Mouse (Mus musculus) limb, embryonic 10.5 days (tissue): ENCODE measurements around the gene Gm3543. TPM values are rescaled to one million over a fixed set of nuclear protein-coding genes. Genes with fewer than 3 reads are reported as not detected.
"Not testable (repeated sequence)": the region's sequence is repeated elsewhere in the genome, so short reads cannot be mapped to it uniquely, and the experiment has no call there.

Source experiments
- DNase-seq: peaks from one replicate; pipeline ENCODE4 v3.0.0-alpha.2; 2017; ENCODE audit warnings: low spot score
- H3K27ac ChIP-seq: fragments of 300-500 bp; sonication (generic); 2 replicates; pipeline ENCODE4 v1.5.1; 2016; ENCODE audit warnings: mild to moderate bottlenecking
- H3K27me3 ChIP-seq: fragments of 300-500 bp; sonication (generic); 2 replicates; pipeline ENCODE4 v1.6.1; 2016; ENCODE audit warnings: low read depth, mild to moderate bottlenecking; ENCODE audit not compliant: poor library complexity, severe bottlenecking
- H3K36me3 ChIP-seq: fragments of 300-500 bp; sonication (generic); 2 replicates; pipeline ENCODE4 v1.6.1; 2016; ENCODE audit warnings: mild to moderate bottlenecking, moderate library complexity
- H3K4me1 ChIP-seq: fragments of 300-500 bp; sonication (generic); 2 replicates; pipeline ENCODE4 v1.6.1; 2016
- H3K4me3 ChIP-seq: fragments of 300-500 bp; sonication (generic); 2 replicates; pipeline ENCODE4 v1.5.1; 2016; ENCODE audit warnings: mild to moderate bottlenecking, moderate library complexity
- H3K9me3 ChIP-seq: fragments of 300-500 bp; sonication (generic); replicated peaks from 2 replicates; pipeline ENCODE4 v1.6.1; 2016; ENCODE audit warnings: mild to moderate bottlenecking
- WGBS: fragments of 180-500 bp; shearing (Covaris S2); methylation state at CpG from one replicate; pipeline ENCODE4 v1.1.7; 2016; 5-methylcytosine and 5-hydroxymethylcytosine counted together
- polyA plus RNA-seq: library from polyadenylated mRNA; unstranded; fragments of >200 nt; fragmentation: Nextera tagmentation; extraction: Ambion mirVana; gene quantifications from 2 replicates; pipeline ENCODE4 v1.2.1, GENCODE M21; 2016

Gm3543 gene
- polyA plus RNA-seq = not detected in 2 replicates

GRCm38 (mm10) chr14:41983225-41983624, at the start of gene Gm3543:
Gene Gm3543 (minus strand): TSS chr14:41983325.
- not testable (repeated sequence) for H3K4me1 ChIP-seq, H3K27ac ChIP-seq, H3K36me3 ChIP-seq, DNase-seq, H3K4me3 ChIP-seq, H3K27me3 ChIP-seq, H3K9me3 ChIP-seq
- 89% methylated on average over 1 of the region's 1 CpGs for WGBS

GRCm38 (mm10) chr14:41968596-41968995, 14.5 kb downstream of the Gm3543 start:
- H3K36me3 ChIP-seq, H3K27ac ChIP-seq, H3K4me1 ChIP-seq, H3K9me3 ChIP-seq, DNase-seq, H3K27me3 ChIP-seq, H3K4me3 ChIP-seq: not testable (repeated sequence)
- 77% methylated on average over 3 of the region's 3 CpGs for WGBS

GRCm38 (mm10) chr14:41967827-41968226, 15.3 kb downstream of the Gm3543 start, which contains the start of gene Gm6401:
Gene Gm6401 (minus strand): TSS chr14:41967927.
- H3K27ac ChIP-seq, H3K4me1 ChIP-seq, H3K27me3 ChIP-seq, H3K4me3 ChIP-seq, DNase-seq, H3K36me3 ChIP-seq, H3K9me3 ChIP-seq: not testable (repeated sequence)
- 83% methylated on average over 1 of the region's 1 CpGs for WGBS

- H3K36me3 ChIP-seq, DNase-seq, H3K4me3 ChIP-seq, H3K4me1 ChIP-seq, H3K27ac ChIP-seq, H3K9me3 ChIP-seq, H3K27me3 ChIP-seq: not testable (repeated sequence)
- WGBS = 75% methylated on average over 4 of the region's 4 CpGs
Measured at GRCm38 (mm10) chr14:41964095-41964494, 19.0 kb downstream of the Gm3543 start.

- H3K4me3 ChIP-seq, H3K9me3 ChIP-seq, DNase-seq, H3K27me3 ChIP-seq, H3K36me3 ChIP-seq, H3K27ac ChIP-seq, H3K4me1 ChIP-seq: not testable (repeated sequence)
- WGBS = 94% methylated on average over 2 of the region's 2 CpGs
Measured at GRCm38 (mm10) chr14:41943695-41944094, 39.4 kb downstream of the Gm3543 start, which contains the start of gene 1700024B05Rik. Gene 1700024B05Rik (plus strand): TSS chr14:41943995.

Other genes starting within 250 kb of the Gm3543 start
- gene Gm7929, start 232.7 kb downstream of the Gm3543 start, polyA plus RNA-seq = not detected in 2 replicates
- gene Gm47189, start 210.9 kb downstream of the Gm3543 start, polyA plus RNA-seq = not detected in 2 replicates
- not detected in 2 replicates for gene Gm7980, start 76.0 kb downstream of the Gm3543 start, polyA plus RNA-seq
- gene 1700049E17Rik1, start 58.4 kb downstream of the Gm3543 start, polyA plus RNA-seq = not detected in 2 replicates
- not detected in 2 replicates for gene 1700024B05Rik, start 39.3 kb downstream of the Gm3543 start, polyA plus RNA-seq
- not detected in 2 replicates for gene Gm6401, start 15.4 kb downstream of the Gm3543 start, polyA plus RNA-seq
- gene Gm7951, start 134.0 kb upstream of the Gm3543 start, polyA plus RNA-seq = not detected in 2 replicates
- gene Gm17027, start 179.3 kb upstream of the Gm3543 start, polyA plus RNA-seq = not detected in 2 replicates
- not detected in 2 replicates for gene Gm3573, start 207.5 kb upstream of the Gm3543 start, polyA plus RNA-seq